Mouse (Mus musculus) ES-Bruce4 (cell line): ENCODE results near the gene Ovol1.

ENCODE experiments used
- CTCF ChIP-seq: IDR thresholded peaks from one replicate; pipeline ENCODE4 v1.8.1; 2011; ENCODE audit warnings: low read depth, low read length
- POLR2A ChIP-seq: IDR thresholded peaks from one replicate; pipeline ENCODE4 v1.8.1; 2011; ENCODE audit warnings: low read length; ENCODE audit not compliant: insufficient read depth

DNA sequence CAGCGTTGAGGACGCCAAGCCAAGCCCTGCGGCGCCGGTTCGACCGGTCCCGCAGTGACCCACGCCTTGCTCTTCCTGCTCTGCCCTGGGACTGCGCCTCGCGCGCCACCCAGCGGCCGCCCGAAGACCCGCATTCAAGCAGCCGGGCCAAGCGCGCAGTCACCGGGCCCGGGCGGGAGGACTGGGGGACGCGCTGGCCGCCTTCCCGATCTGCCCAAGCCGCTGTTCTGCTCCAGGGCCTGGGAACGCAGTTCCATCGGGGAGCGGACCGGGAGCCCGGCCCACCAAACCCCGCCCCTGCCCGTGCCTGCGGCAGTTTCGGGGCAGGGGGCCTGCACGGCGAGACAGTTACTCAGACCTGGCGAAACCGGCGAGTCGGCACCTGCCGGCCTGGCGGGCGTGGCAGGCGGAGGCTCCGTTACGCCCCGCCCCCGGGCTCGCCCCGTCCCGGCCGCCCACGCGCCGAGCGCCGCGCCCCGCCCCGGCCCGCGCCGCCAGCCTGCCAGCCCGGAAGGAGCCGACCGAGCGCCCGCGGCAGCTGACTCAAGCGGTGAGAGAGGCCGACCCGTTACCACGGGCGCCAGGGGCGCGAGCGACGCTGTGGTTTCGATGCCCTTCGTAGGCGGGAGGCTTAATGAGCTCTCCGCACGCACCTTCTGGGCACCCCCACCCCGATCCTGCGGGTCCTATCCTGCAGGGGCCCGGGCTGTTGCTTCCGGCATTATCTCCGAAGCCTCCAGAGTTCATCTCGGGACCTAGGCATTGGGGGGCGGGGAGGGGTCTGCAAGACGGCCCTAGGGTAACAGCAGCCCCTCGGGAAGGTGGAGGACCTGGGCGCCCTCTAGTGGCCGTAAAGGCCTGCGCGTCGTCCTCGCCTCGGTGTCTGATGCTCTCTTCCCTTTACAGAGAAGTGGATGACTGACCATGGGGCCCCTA, 7.4 kb upstream of the Ovol1 start, which contains the start of gene Ap5b1:
- peak; percentile 87 for TF ChIP-seq CTCF
- TF ChIP-seq POLR2A: no peak
